Mouse (Mus musculus): ENCODE data around the gene Cfap45. TPM values are rescaled to one million over a fixed set of nuclear protein-coding genes. Genes with fewer than 3 reads are reported as not detected.

The Cfap45 gene
- polyA plus RNA-seq, 1 experiment = 0.02 TPM

DNA sequence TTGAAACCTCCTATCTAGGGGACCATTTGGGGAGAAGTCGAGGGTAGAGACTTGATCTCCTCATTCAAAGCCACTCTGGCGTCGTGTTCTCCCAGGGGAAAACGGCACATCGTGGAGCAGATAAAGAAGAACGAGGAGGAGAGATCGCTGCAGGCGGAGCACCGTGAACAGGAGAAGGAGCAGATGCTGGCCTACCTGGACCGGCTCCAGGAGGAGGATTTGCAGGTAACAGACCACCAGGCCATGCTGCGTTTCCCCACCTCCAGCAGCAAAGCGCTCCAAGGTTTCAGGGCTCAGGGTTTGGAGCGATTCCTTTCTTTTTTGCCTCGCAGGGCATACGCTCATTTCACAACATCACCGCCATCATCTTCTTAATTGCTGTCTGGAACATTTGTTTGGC, 14.5 kb downstream of the Cfap45 start:
- TF ChIP-seq GATA1 (IDR thresholded peaks at IDR 0.05; ENCODE audit: low read length) = no peak
- TF ChIP-seq TAL1 (IDR thresholded peaks at IDR 0.05; ENCODE audit: low read length) = no peak
- H3K27me3 ChIP-seq (ENCODE audit: control insufficient read depth) = peaks cover 27% of the 10 kb centered on the region
- H3K4me3 ChIP-seq (replicated peaks) = no peak overlapping the region
- H3K4me1 ChIP-seq (ENCODE audit: control insufficient read depth) = no peaks in the 10 kb centered on the region
- H3K36me3 ChIP-seq (ENCODE audit: control insufficient read depth) = no peaks in the 10 kb centered on the region
- H3K9me3 ChIP-seq (ENCODE audit: control insufficient read depth, low read length) = no peaks in the 10 kb centered on the region

DNA sequence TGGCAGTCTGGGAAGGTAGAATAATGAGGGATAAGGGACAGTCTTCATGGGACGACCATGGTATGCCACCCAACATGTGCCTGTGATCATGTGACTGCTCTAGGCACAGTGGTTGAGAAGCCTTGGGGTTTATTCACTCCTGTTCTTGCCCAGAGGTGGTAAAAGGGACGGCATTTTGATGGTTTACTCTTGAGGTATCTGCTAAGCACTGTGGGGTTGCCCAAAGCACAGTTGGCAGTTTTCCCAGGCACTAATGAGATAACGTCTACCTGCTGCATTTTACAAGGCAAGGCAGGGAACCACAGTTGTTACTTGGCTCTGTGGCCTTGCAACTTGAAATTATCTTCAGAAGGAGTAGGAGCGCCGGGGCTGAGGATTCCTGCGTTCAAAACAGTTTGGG, 19.2 kb downstream of the Cfap45 start:
- no peak overlapping the region for H3K4me3 ChIP-seq (replicated peaks)
- TF ChIP-seq TAL1 (IDR thresholded peaks at IDR 0.05; ENCODE audit: low read length) (no peak), GATA1 (IDR thresholded peaks at IDR 0.05; ENCODE audit: low read length) (no peak)
- no peaks in the 10 kb centered on the region for H3K36me3 ChIP-seq (ENCODE audit: control insufficient read depth)
- no peaks in the 10 kb centered on the region; the same call in 1 of the 2 replicates for H3K27me3 ChIP-seq (ENCODE audit: control insufficient read depth)
- H3K4me1 ChIP-seq (ENCODE audit: control insufficient read depth) = no peaks in the 10 kb centered on the region
- H3K9me3 ChIP-seq (ENCODE audit: control insufficient read depth, low read length) = no peaks in the 10 kb centered on the region

DNA sequence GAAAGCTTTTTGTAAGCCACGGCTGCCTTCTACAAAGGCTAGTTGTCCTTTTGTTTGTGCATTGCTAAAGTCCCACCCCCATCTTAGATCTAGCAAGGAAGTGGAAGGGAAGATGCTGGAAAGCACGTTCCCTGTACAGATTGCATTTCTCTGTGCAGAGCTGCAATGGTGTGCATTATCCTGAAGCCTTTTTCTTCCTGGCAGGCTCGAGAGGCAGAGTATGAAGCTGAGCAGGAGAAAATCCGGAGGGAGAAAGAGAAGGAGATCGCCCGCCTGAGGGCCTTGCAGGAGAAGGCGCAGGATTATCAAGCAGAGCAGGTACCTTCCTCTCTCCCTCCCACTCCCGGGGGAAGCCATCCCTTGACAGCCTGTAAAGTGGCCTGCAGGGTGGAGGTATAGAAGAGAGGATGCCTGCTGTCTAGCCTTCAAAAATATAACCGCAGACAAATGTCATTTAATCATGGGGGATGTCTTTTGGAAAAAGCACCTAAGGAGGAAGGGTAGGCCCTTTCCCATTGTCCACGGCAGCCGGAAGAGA, 19.8 kb downstream of the Cfap45 start:
- H3K4me1 ChIP-seq (ENCODE audit: control insufficient read depth) = no peaks in the 10 kb centered on the region
- TF ChIP-seq GATA1 (IDR thresholded peaks at IDR 0.05; ENCODE audit: low read length) (no peak), TAL1 (IDR thresholded peaks at IDR 0.05; ENCODE audit: low read length) (no peak)
- H3K4me3 ChIP-seq (replicated peaks) = no peak overlapping the region
- no peaks in the 10 kb centered on the region for H3K9me3 ChIP-seq (ENCODE audit: control insufficient read depth, low read length)
- H3K27me3 ChIP-seq (ENCODE audit: control insufficient read depth) = no peaks in the 10 kb centered on the region; the same call in 1 of the 2 replicates
- H3K36me3 ChIP-seq (ENCODE audit: control insufficient read depth) = no peaks in the 10 kb centered on the region

DNA sequence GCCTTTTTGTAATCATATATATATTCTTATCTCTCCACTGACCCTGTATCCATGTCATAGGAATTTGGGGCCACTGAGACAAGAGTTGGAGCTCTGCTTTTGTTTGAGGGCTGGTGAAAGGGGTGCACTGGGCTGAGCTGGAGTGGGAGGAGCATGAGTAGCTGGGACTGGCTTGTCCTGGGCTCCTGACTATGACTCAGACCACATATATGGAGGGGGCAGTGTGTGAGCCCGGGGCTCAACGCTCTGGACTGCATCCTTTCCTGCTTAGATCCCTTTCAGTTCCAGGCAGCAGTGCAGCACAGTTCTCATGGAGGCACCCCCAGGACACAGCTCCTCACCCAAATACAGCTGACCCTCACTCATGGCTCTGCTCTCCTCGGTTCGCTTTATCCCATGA, 25.5 kb downstream of the Cfap45 start:
- Histone ChIP-seq H3K4me1 (ENCODE audit: control insufficient read depth) (no peaks in the 10 kb centered on the region), H3K27me3 (ENCODE audit: control insufficient read depth) (peaks cover 17% of the 10 kb centered on the region), H3K36me3 (ENCODE audit: control insufficient read depth) (no peaks in the 10 kb centered on the region), H3K4me3 (replicated peaks) (no peak overlapping the region), H3K9me3 (ENCODE audit: control insufficient read depth, low read length) (no peaks in the 10 kb centered on the region)
- TF ChIP-seq GATA1 (IDR thresholded peaks at IDR 0.05; ENCODE audit: low read length) = no peak
- TF ChIP-seq TAL1 (IDR thresholded peaks at IDR 0.05; ENCODE audit: low read length) = no peak

DNA sequence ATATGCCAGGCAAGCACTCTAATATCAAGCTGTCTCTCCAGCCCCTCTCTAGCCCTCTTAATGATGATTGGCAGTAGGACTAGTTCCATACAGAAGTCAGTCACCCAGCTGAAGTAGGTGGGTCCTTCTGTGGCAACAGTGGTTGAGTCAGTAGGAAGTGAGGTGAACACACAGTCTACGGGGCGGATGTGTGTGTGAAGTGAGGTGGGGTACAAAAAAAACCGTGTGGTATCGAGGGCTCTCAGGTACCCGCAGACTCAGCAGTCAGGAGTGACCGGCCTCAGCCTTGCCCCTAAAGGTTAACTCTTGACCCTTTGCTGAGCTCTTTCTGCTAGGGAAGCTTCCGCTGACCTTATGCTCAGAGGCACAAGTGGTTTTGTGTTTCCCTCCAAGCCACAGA, 27.9 kb downstream of the Cfap45 start:
- Histone ChIP-seq H3K27me3 (ENCODE audit: control insufficient read depth) (peaks cover 20% of the 10 kb centered on the region), H3K9me3 (ENCODE audit: control insufficient read depth, low read length) (no peaks in the 10 kb centered on the region), H3K4me1 (ENCODE audit: control insufficient read depth) (no peaks in the 10 kb centered on the region), H3K4me3 (replicated peaks) (no peak overlapping the region), H3K36me3 (ENCODE audit: control insufficient read depth) (no peaks in the 10 kb centered on the region)
- TF ChIP-seq TAL1 (IDR thresholded peaks at IDR 0.05; ENCODE audit: low read length) (no peak), GATA1 (IDR thresholded peaks at IDR 0.05; ENCODE audit: low read length) (no peak)

DNA sequence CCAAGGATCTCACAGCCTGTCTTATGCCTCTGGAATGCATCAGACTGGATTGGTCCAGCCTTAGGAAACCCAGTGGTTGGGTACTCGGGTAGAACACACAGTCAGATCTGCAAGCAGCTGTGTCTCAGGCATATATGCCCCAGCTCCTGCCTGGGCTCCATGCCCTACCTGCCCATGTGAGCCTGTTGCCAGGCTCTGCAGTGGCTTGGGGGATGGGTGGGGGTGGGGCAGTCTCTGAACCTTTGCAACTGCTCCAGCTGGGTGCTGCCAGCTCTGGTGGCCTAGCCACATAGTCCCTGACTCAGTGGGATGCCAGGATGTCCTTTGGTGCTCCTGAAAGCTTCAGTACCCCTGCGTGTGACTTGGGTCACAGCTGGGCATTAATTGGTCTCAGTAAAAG, 28.7 kb downstream of the Cfap45 start:
- H3K36me3 ChIP-seq (ENCODE audit: control insufficient read depth) = no peaks in the 10 kb centered on the region
- peaks cover 20% of the 10 kb centered on the region for H3K27me3 ChIP-seq (ENCODE audit: control insufficient read depth)
- TF ChIP-seq TAL1 (IDR thresholded peaks at IDR 0.05; ENCODE audit: low read length) = no peak
- TF ChIP-seq GATA1 (IDR thresholded peaks at IDR 0.05; ENCODE audit: low read length) = no peak
- H3K4me3 ChIP-seq (replicated peaks) = no peak overlapping the region
- H3K4me1 ChIP-seq (ENCODE audit: control insufficient read depth) = no peaks in the 10 kb centered on the region
- H3K9me3 ChIP-seq (ENCODE audit: control insufficient read depth, low read length) = no peaks in the 10 kb centered on the region

DNA sequence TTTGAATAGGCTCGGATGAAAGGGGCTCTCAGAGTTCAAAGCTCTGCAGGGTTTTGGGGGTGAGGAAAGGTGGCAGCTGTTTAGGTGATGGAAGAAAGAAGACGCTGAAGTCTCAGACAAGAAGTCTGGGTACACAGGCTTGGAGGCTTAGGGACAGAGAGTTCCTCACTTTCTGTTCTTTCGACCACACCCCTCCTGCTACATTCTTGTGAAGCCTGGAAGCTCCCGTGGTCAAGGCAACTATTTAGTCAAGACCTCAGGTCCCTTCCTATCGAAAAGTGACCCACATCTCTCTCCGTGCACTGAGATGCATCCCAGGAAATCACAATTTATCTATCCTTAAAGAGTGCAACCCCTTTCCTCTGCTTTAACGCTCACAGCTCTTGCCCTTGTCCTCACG, 29.1 kb downstream of the Cfap45 start:
- TF ChIP-seq GATA1 (IDR thresholded peaks at IDR 0.05; ENCODE audit: low read length) (no peak), TAL1 (IDR thresholded peaks at IDR 0.05; ENCODE audit: low read length) (no peak)
- H3K27me3 ChIP-seq (ENCODE audit: control insufficient read depth) = peaks cover 20% of the 10 kb centered on the region
- no peaks in the 10 kb centered on the region for H3K4me1 ChIP-seq (ENCODE audit: control insufficient read depth)
- H3K36me3 ChIP-seq (ENCODE audit: control insufficient read depth) = no peaks in the 10 kb centered on the region
- no peaks in the 10 kb centered on the region for H3K9me3 ChIP-seq (ENCODE audit: control insufficient read depth, low read length)
- no peak overlapping the region for H3K4me3 ChIP-seq (replicated peaks)

DNA sequence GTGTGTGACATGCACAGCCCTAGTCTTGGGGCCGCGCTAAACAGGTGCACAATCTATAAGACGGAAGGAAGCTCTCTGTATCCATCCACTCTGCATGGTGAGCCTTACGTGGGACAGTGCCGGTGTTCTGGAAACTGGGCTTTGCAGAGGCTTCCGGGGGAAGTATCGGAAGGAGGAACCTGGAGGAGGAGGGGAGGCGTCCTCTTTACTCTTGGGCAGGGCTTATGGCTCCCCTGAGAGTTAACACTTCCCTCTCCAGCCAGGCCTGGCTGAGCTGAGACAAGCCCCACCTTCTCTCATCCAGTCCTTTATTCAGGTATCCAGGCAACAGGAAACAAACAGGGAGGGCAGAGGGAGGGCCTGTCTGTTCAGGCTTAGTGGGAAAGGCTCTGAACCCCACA, 29.9 kb downstream of the Cfap45 start:
- TF ChIP-seq TAL1 (IDR thresholded peaks at IDR 0.05; ENCODE audit: low read length) (no peak), GATA1 (IDR thresholded peaks at IDR 0.05; ENCODE audit: low read length) (no peak)
- H3K4me1 ChIP-seq (ENCODE audit: control insufficient read depth) = no peaks in the 10 kb centered on the region
- no peaks in the 10 kb centered on the region for H3K36me3 ChIP-seq (ENCODE audit: control insufficient read depth)
- H3K9me3 ChIP-seq (ENCODE audit: control insufficient read depth, low read length) = no peaks in the 10 kb centered on the region
- no peak overlapping the region for H3K4me3 ChIP-seq (replicated peaks)
- H3K27me3 ChIP-seq (ENCODE audit: control insufficient read depth) = peaks cover 20% of the 10 kb centered on the region

DNA sequence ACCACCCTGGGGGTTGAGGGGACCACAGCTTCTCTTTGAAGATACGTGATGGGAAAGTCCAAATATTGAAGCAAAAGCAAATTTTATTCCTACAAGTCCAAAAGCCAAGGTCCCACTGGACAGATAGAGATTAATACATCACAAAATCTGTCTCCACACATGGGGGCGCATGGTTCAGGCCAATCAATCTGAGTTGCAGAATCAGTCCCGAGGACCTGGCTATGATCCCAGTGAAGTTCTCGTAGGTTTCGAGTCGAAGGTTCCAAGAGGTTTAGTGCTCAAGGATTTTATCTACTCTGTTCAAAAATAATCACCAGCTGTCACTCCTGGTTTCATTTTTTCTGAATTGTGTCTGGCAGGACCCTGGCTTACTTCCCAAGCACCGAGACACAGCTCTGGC, 30.4 kb downstream of the Cfap45 start:
- H3K4me3 ChIP-seq (replicated peaks) = no peak overlapping the region
- H3K9me3 ChIP-seq (ENCODE audit: control insufficient read depth, low read length) = no peaks in the 10 kb centered on the region
- H3K36me3 ChIP-seq (ENCODE audit: control insufficient read depth) = no peaks in the 10 kb centered on the region
- H3K4me1 ChIP-seq (ENCODE audit: control insufficient read depth) = no peaks in the 10 kb centered on the region
- TF ChIP-seq TAL1 (IDR thresholded peaks at IDR 0.05; ENCODE audit: low read length) (no peak), GATA1 (IDR thresholded peaks at IDR 0.05; ENCODE audit: low read length) (no peak)
- peaks cover 20% of the 10 kb centered on the region for H3K27me3 ChIP-seq (ENCODE audit: control insufficient read depth)

DNA sequence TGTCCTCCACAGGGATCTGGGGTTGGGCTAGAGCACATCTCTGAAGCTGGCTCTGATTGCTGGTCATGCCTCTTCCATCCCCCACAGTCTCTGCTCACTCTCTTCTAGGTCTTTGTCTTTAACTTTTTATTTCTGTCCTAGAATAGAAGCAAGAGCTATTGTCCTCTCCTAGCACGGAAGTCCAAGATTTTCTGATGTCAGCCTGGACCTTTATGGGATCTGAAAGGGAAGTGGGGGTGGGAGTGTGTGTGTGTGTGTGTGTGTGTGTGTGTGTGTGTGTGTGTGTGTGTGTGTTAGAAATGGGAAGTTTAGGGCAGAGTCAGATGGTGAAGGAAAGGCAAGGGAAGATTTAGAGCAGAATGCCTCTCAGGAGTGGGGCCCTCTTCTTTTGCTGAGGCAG, 32.0 kb downstream of the Cfap45 start:
- TF ChIP-seq TAL1 (IDR thresholded peaks at IDR 0.05; ENCODE audit: low read length) (no peak), GATA1 (IDR thresholded peaks at IDR 0.05; ENCODE audit: low read length) (no peak)
- Histone ChIP-seq H3K4me1 (ENCODE audit: control insufficient read depth) (no peaks in the 10 kb centered on the region), H3K36me3 (ENCODE audit: control insufficient read depth) (no peaks in the 10 kb centered on the region), H3K4me3 (replicated peaks) (no peak overlapping the region), H3K27me3 (ENCODE audit: control insufficient read depth) (peaks cover 20% of the 10 kb centered on the region), H3K9me3 (ENCODE audit: control insufficient read depth, low read length) (no peaks in the 10 kb centered on the region)
